Mouse (Mus musculus) hindbrain, embryonic 11.5 days (tissue): ENCODE results near the gene Cask. TPM values are rescaled to one million over a fixed set of nuclear protein-coding genes. Genes with fewer than 3 reads are reported as not detected.

Source experiments
- ATAC-seq: fragments of 200-750 bp; cut with Nextera tagmentation; 2 replicates; pipeline ENCODE4 v1.8.0; 2017; ENCODE audit warnings: mild to moderate bottlenecking, moderate TSS enrichment, moderate library complexity; ENCODE audit not compliant: low FRiP score
- DNase-seq: peaks from one replicate; pipeline ENCODE4 v3.0.0-alpha.2; 2015; ENCODE audit warnings: low spot score
- H3K27ac ChIP-seq: fragments of 300-500 bp; sonication (generic); 2 replicates; pipeline ENCODE4 v1.5.1; 2014; ENCODE audit warnings: mild to moderate bottlenecking, low read depth, low read length
- H3K27me3 ChIP-seq: fragments of 300-500 bp; sonication (generic); 2 replicates; pipeline ENCODE4 v1.6.1; 2014; ENCODE audit warnings: mild to moderate bottlenecking, low read length, moderate library complexity, mixed read lengths; ENCODE audit not compliant: control insufficient read depth, insufficient read depth
- H3K36me3 ChIP-seq: fragments of 300-500 bp; sonication (generic); 2 replicates; pipeline ENCODE4 v1.6.1; 2014; ENCODE audit warnings: mild to moderate bottlenecking, low read length, moderate library complexity, mixed read lengths; ENCODE audit not compliant: control insufficient read depth, insufficient read depth
- H3K4me1 ChIP-seq: fragments of 300-500 bp; sonication (generic); replicated peaks from 2 replicates; pipeline ENCODE4 v1.6.1; 2014; ENCODE audit warnings: low read length, mixed read lengths; ENCODE audit not compliant: control insufficient read depth, insufficient read depth
- H3K4me2 ChIP-seq: fragments of 300-500 bp; sonication (generic); replicated peaks from 2 replicates; pipeline ENCODE4 v1.6.1; 2014; ENCODE audit warnings: mild to moderate bottlenecking, low read depth, low read length
- H3K4me3 ChIP-seq: fragments of 300-500 bp; sonication (generic); 2 replicates; pipeline ENCODE4 v1.5.1; 2014; ENCODE audit warnings: low read depth, low read length
- H3K9ac ChIP-seq: fragments of 300-500 bp; sonication (generic); 2 replicates; pipeline ENCODE4 v1.6.1; 2014; ENCODE audit warnings: low read depth, low read length
- H3K9me3 ChIP-seq: fragments of 300-500 bp; sonication (generic); 2 replicates; pipeline ENCODE4 v1.6.1; 2016; ENCODE audit warnings: low read length; ENCODE audit not compliant: control insufficient read depth
- WGBS: fragments of 180-500 bp; shearing (Covaris S2); extraction: QIAGEN DNeasy Blood & Tissue Kit; methylation state at CpG from one replicate; pipeline ENCODE4 v1.1.7; 2014; 5-methylcytosine and 5-hydroxymethylcytosine counted together
- polyA plus RNA-seq: library from polyadenylated mRNA; unstranded; fragments of >200 nt; fragmentation: Nextera tagmentation; extraction: Ambion mirVana; gene quantifications from 2 replicates; pipeline ENCODE4 v1.2.1, GENCODE M21; 2014

Gene Cask
- polyA plus RNA-seq, 1 experiment from 2014 or later = 29.6 TPM

GRCm38 (mm10) chrX:13551566-13551965 lies 299.6 kb downstream of the Cask start:
- Histone ChIP-seq H3K4me2 (no peak overlapping the region), H3K27me3 (no peaks in the 10 kb centered on the region), H3K27ac (no peak overlapping the region), H3K36me3 (no peaks in the 10 kb centered on the region), H3K4me1 (no peaks in the 10 kb centered on the region), H3K9me3 (no peaks in the 10 kb centered on the region), H3K9ac (no peak overlapping the region), H3K4me3 (no peak overlapping the region)
- 95% methylated on average over 4 of the region's 4 CpGs for WGBS
- DNase-seq (no peak), ATAC-seq (no peak)

GRCm38 (mm10) chrX:13549100-13549499 lies 302.1 kb downstream of the Cask start:
- H3K36me3 ChIP-seq = no peaks in the 10 kb centered on the region
- 88% methylated on average over 4 of the region's 4 CpGs for WGBS
- H3K9me3 ChIP-seq = no peaks in the 10 kb centered on the region
- H3K27ac ChIP-seq = no peak overlapping the region
- H3K9ac ChIP-seq = no peak overlapping the region
- no peaks in the 10 kb centered on the region for H3K4me1 ChIP-seq
- DNase-seq (no peak), ATAC-seq (no peak)
- no peak overlapping the region for H3K4me3 ChIP-seq
- H3K4me2 ChIP-seq = no peak overlapping the region
- H3K27me3 ChIP-seq = no peaks in the 10 kb centered on the region

DNA sequence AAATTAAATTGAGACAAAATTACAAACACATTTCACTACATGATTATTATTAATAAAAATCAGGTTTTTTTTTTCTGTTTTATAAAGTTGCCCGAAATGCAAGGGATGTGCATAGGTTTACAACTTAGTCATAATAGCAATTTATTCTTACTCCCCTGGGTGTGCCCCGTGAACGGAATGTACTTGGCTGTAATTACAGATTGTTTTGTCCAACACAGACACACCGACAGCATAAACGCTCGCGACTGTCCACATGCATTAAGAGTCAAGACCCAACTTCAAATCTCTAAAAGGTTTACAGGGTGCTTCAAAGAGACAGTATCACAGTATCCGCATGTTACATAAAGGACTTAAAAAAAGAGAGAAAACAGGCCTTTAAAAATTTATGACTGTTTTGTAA lies 329.9 kb downstream of the Cask start:
- Histone ChIP-seq H3K36me3 (no peaks in the 10 kb centered on the region), H3K9ac (no peak overlapping the region), H3K4me1 (no peaks in the 10 kb centered on the region), H3K4me3 (no peak overlapping the region), H3K27ac (no peak overlapping the region), H3K27me3 (peaks cover 2% of the 10 kb centered on the region; the same call in 1 of the 2 replicates), H3K4me2 (no peak overlapping the region), H3K9me3 (no peaks in the 10 kb centered on the region)
- DNase-seq (no peak), ATAC-seq (no peak)
- 86% methylated on average over 8 of the region's 8 CpGs for WGBS

DNA sequence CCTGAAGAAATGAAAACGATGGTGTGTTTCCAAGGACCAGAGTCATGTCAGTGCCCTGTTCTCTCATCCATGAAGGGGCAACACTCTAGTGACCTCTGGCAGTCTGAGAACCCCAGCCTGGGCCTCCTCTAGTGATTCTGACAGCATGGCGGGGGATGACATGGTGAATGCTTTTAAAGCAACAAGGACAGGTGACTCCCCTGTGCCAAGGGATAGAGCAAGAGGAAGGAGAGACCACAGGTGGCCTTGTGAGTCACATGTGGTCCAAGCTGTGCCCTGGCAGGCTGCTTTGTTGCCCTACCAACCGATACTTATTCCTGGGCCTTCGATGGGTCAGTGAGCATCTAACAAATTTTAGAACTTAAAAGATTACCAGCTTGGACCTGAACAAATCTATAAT lies 330.6 kb downstream of the Cask start:
- H3K4me2 ChIP-seq = no peak overlapping the region
- no peak overlapping the region for H3K9ac ChIP-seq
- H3K27me3 ChIP-seq = peaks cover 2% of the 10 kb centered on the region; the same call in 1 of the 2 replicates
- 90% methylated on average over 4 of the region's 4 CpGs for WGBS
- no peaks in the 10 kb centered on the region for H3K9me3 ChIP-seq
- H3K36me3 ChIP-seq = no peaks in the 10 kb centered on the region
- no peak for ATAC-seq
- H3K27ac ChIP-seq = no peak overlapping the region
- no peak for DNase-seq
- no peak overlapping the region for H3K4me3 ChIP-seq
- no peaks in the 10 kb centered on the region for H3K4me1 ChIP-seq

GRCm38 (mm10) chrX:13519408-13519783 lies 331.8 kb downstream of the Cask start:
- Histone ChIP-seq H3K4me1 (no peaks in the 10 kb centered on the region), H3K36me3 (no peaks in the 10 kb centered on the region), H3K27ac (no peak overlapping the region), H3K9ac (no peak overlapping the region), H3K4me3 (no peak overlapping the region), H3K27me3 (peaks cover 2% of the 10 kb centered on the region; the same call in 1 of the 2 replicates), H3K9me3 (no peaks in the 10 kb centered on the region), H3K4me2 (no peak overlapping the region)
- no peak for DNase-seq
- ATAC-seq = no peak
- WGBS = 85% methylated on average over 5 of the region's 5 CpGs

GRCm38 (mm10) chrX:13518781-13519407 lies 332.3 kb downstream of the Cask start:
- no peaks in the 10 kb centered on the region for H3K36me3 ChIP-seq
- ATAC-seq (no peak), DNase-seq (no peak)
- H3K9ac ChIP-seq = no peak overlapping the region
- H3K4me2 ChIP-seq = no peak overlapping the region
- peaks cover 2% of the 10 kb centered on the region; the same call in 1 of the 2 replicates for H3K27me3 ChIP-seq
- no peak overlapping the region for H3K4me3 ChIP-seq
- no peak overlapping the region for H3K27ac ChIP-seq
- no peaks in the 10 kb centered on the region for H3K4me1 ChIP-seq
- H3K9me3 ChIP-seq = no peaks in the 10 kb centered on the region
- WGBS = 80% methylated on average over 4 of the region's 4 CpGs

DNA sequence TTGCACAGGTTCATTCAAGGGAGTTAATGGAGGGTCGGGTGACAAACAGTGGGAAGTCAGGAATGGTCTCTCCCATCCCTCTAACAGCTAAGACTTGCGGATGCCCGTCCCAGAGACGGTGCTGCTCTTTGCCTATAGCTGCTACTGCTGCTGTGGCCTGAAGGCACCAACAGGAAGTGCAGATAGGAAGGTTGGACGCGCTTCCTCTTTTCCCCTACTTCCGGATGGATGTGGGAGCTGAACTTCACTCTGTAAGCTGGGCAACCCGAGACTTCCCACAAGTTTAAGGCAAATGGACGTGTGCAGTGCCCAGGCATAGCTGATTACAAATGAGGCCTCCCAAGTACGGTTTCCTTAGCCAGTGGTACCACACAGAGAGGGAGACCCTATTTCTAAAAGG lies 333.1 kb downstream of the Cask start:
- Histone ChIP-seq H3K4me3 (no peak overlapping the region), H3K4me2 (no peak overlapping the region), H3K9ac (no peak overlapping the region), H3K27me3 (peaks cover 2% of the 10 kb centered on the region; the same call in 1 of the 2 replicates), H3K27ac (no peak overlapping the region), H3K4me1 (no peaks in the 10 kb centered on the region), H3K36me3 (no peaks in the 10 kb centered on the region), H3K9me3 (no peaks in the 10 kb centered on the region)
- 81% methylated on average over 10 of the region's 10 CpGs for whole genome bisulfite sequencing
- ATAC-seq (no peak), DNase-seq (no peak)

GRCm38 (mm10) chrX:13516451-13516850 lies 334.7 kb downstream of the Cask start:
- DNase-seq (no peak), ATAC-seq (no peak)
- no peak overlapping the region for H3K27ac ChIP-seq
- no peak overlapping the region for H3K4me3 ChIP-seq
- no peak overlapping the region for H3K9ac ChIP-seq
- no peak overlapping the region for H3K4me2 ChIP-seq
- 95% methylated on average over 6 of the region's 6 CpGs for WGBS
- no peaks in the 10 kb centered on the region for H3K36me3 ChIP-seq
- H3K9me3 ChIP-seq = no peaks in the 10 kb centered on the region
- H3K27me3 ChIP-seq = 0 out of 2 replicates have a peak, but pooled peaks cover 2% of the 10 kb centered on the region
- no peaks in the 10 kb centered on the region for H3K4me1 ChIP-seq

DNA sequence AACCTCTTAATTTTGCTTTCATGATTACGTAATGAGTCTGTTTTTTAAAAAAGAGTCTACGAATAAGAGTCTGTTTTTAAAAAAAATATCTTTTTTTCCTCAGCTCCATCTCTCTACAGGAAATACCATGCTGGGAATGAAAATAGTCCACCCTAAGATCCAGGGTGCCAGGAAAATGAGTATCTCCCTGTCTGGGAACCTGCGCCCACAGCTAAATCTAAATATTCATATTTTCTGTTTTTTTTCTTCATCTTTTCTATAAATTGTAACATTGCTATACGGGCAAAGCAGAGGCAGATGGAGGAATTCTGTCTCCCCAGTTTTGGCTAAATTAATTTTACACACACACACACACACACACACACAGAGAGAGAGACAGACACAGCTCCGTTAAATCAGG lies 337.3 kb downstream of the Cask start:
- ATAC-seq (no peak), DNase-seq (no peak)
- Histone ChIP-seq H3K9me3 (no peaks in the 10 kb centered on the region), H3K4me3 (no peak overlapping the region), H3K36me3 (no peaks in the 10 kb centered on the region), H3K27me3 (no peaks in the 10 kb centered on the region), H3K4me1 (no peaks in the 10 kb centered on the region), H3K9ac (no peak overlapping the region), H3K4me2 (no peak overlapping the region), H3K27ac (no peak overlapping the region)
- WGBS = 87% methylated on average over 5 of the region's 5 CpGs
